ENCODE assay signal across 9 mouse cellular contexts in the genomic region with DNA sequence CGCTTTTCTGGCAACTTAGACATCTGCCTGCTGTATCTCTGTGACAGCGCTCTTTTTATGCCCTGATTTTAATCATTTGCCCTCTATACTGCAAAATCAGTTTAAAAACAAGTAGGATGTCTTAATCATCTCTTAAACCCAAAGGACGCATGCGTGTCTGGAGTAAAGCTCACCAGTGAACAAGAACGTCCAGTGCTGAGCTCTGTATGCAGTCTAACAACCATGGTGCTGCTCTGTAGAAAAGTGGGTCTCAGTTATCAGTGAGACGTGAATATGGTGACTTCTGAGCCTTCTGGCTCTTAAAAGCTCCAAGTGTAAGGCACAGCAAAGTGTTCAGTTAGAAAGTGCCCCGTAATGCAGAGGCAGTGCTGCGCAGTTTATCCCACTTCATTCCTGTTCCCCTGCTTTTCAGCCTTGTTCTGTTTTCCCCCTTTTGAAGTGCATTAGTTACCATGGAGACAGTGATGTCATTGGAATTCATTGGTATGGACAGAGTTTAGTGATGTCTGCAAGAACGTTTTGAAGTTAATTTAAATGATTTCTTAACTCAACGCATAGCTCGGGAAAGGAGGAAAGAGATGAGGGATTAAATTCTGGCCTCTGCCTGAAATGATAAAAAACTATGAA.
DNase-seq lines count a peak whose midpoint lies in the region; ATAC-seq lines count a peak whose summit lies in the region.
"Had no signal": no experiment of that assay in that cellular context is flagged by ENCODE, and none has a peak within 500 bp of the region (broad histone marks: within the 10 kb centered on the region; RNA-seq: fewer than 3 reads in every experiment).

No protein-coding gene starts in this region.

- no peak overlapping the region; the same call in 1 of the 2 replicates for H3K9ac ChIP-seq in kidney, embryonic 16.5 days (replicated peaks; ENCODE audit: low read length)
- H3K9ac ChIP-seq in hindbrain, embryonic 14.5 days: no peak overlapping the region
- no peak overlapping the region for H3K9ac ChIP-seq in neural tube, embryonic 13.5 days

- no peak overlapping the region for H3K4me3 ChIP-seq in kidney, embryonic 16.5 days (ENCODE audit: low read length)
- H3K4me3 ChIP-seq in hindbrain, embryonic 14.5 days (replicated peaks; ENCODE audit: low read length): no peak overlapping the region
- no peak overlapping the region for H3K4me3 ChIP-seq in neural tube, embryonic 13.5 days

- H3K4me1 ChIP-seq in kidney, embryonic 16.5 days (ENCODE audit: insufficient read depth, low read length): peaks cover 19% of the 10 kb centered on the region
- H3K4me1 ChIP-seq in hindbrain, embryonic 14.5 days (replicated peaks; ENCODE audit: control insufficient read depth, insufficient read depth, low read length): peaks cover 11% of the 10 kb centered on the region
- H3K4me1 ChIP-seq in neural tube, embryonic 13.5 days (replicated peaks): peaks cover 15% of the 10 kb centered on the region

- 63% methylated on average over 11 of the region's 11 CpGs for WGBS in kidney, embryonic 16.5 days
- whole genome bisulfite sequencing in hindbrain, embryonic 14.5 days: 47% methylated on average over 11 of the region's 11 CpGs
- 59% methylated on average over 11 of the region's 11 CpGs for WGBS in neural tube, embryonic 13.5 days

- H3K27me3 ChIP-seq in kidney, embryonic 16.5 days (ENCODE audit: insufficient read depth, low read length): no peaks in the 10 kb centered on the region
- H3K27me3 ChIP-seq in hindbrain, embryonic 14.5 days (ENCODE audit: control insufficient read depth, insufficient read depth, low read length): no peaks in the 10 kb centered on the region
- no peaks in the 10 kb centered on the region for H3K27me3 ChIP-seq in neural tube, embryonic 13.5 days
- H3K27me3 ChIP-seq: CH12.LX had no signal

- H3K27ac ChIP-seq in kidney, embryonic 16.5 days (ENCODE audit: low read length): peak overlapping the region; percentile 69; the same call in 1 of the 2 replicates
- H3K27ac ChIP-seq in hindbrain, embryonic 14.5 days: peak overlapping the region; percentile 38; the same call in 1 of the 2 replicates
- H3K27ac ChIP-seq in neural tube, embryonic 13.5 days (replicated peaks): 0 out of 2 replicates have a peak overlapping the region, but pooled peaks have one; percentile 5

- H3K9me3 ChIP-seq in kidney, embryonic 16.5 days (ENCODE audit: low read length): no peaks in the 10 kb centered on the region
- no peaks in the 10 kb centered on the region for H3K9me3 ChIP-seq in hindbrain, embryonic 14.5 days (ENCODE audit: control insufficient read depth, low read length)
- no peaks in the 10 kb centered on the region for H3K9me3 ChIP-seq in neural tube, embryonic 13.5 days

- H3K4me2 ChIP-seq in kidney, embryonic 16.5 days (replicated peaks; ENCODE audit: low read depth, low read length): no peak overlapping the region
- no peak overlapping the region for H3K4me2 ChIP-seq in hindbrain, embryonic 14.5 days (replicated peaks)
- H3K4me2 ChIP-seq in neural tube, embryonic 13.5 days: no peak overlapping the region

- ATAC-seq in kidney, embryonic 16.5 days (ENCODE audit: low FRiP score, low TSS enrichment): no peak
- 0 out of 2 replicates have a peak, but pooled peaks have one; percentile 37 for ATAC-seq in hindbrain, embryonic 14.5 days (ENCODE audit: low FRiP score)
- peak; percentile 53; the same call in 1 of the 2 replicates for ATAC-seq in neural tube, embryonic 13.5 days (ENCODE audit: low read depth)
- ATAC-seq in erythroid progenitor cell, adult 5-6 weeks (replicated peaks; ENCODE audit: low FRiP score, poor library complexity, severe bottlenecking): no peak

- H3K36me3 ChIP-seq in kidney, embryonic 16.5 days (ENCODE audit: insufficient read depth, low read length): no peaks in the 10 kb centered on the region
- no peaks in the 10 kb centered on the region for H3K36me3 ChIP-seq in hindbrain, embryonic 14.5 days (replicated peaks; ENCODE audit: control insufficient read depth, insufficient read depth)
- no peaks in the 10 kb centered on the region for H3K36me3 ChIP-seq in neural tube, embryonic 13.5 days

- DNase-seq in kidney, adult 18-20 months: no peak
- peak; percentile 32 for DNase-seq in embryo, embryonic 9.5 days (ENCODE audit: extremely low spot score)
- peak; percentile 62 for DNase-seq in hindbrain, embryonic 14.5 days (ENCODE audit: low spot score)
- no peak for DNase-seq in ovary, postnatal 36 days (ENCODE audit: low spot score)
- DNase-seq in cerebellum, postnatal 10 days: no peak

Comparison
In these comparisons a context has a peak if more than half of its experiments do, and no peak if none do; other contexts are left out.
1. ATAC-seq: peak in hindbrain, embryonic 14.5 days (single experiment) and neural tube, embryonic 13.5 days (single experiment); none in kidney, embryonic 16.5 days (single experiment) and erythroid progenitor cell, adult 5-6 weeks (single experiment).
2. H3K27ac ChIP-seq: peak in every context shown above with its lines; median percentile 69 in kidney, embryonic 16.5 days; 38 in hindbrain, embryonic 14.5 days; 5 in neural tube, embryonic 13.5 days.
3. DNase-seq: peak in embryo, embryonic 9.5 days (single experiment) and hindbrain, embryonic 14.5 days (single experiment); none in kidney, adult 18-20 months (single experiment), ovary, postnatal 36 days (single experiment) and cerebellum, postnatal 10 days (0 of 2).